8 mouse cellular contexts compared by ENCODE assay signal in genomic region chr2:115852615-115853014, GRCm38 (mm10).
DNase-seq lines count a peak whose midpoint lies in the region; ATAC-seq lines count a peak whose summit lies in the region.

No protein-coding gene starts in this region.

- WGBS in heart, embryonic 15.5 days: 3% methylated on average over 22 of the region's 22 CpGs
- WGBS in kidney, embryonic 16.5 days: 3% methylated on average over 22 of the region's 22 CpGs
- WGBS in midbrain, embryonic 11.5 days: under 1% methylated on average over 22 of the region's 22 CpGs

- no peaks in the 10 kb centered on the region for H3K9me3 ChIP-seq in heart, embryonic 15.5 days (replicated peaks)
- no peaks in the 10 kb centered on the region for H3K9me3 ChIP-seq in kidney, embryonic 16.5 days (ENCODE audit: low read length)
- H3K9me3 ChIP-seq in midbrain, embryonic 11.5 days (ENCODE audit: control insufficient read depth, low read length): no peaks in the 10 kb centered on the region

- peak; percentile 62 to 63 for DNase-seq in frontal cortex, postnatal 10 days (ENCODE audit: low spot score in 2 of 2)
- no peak for DNase-seq in frontal cortex, adult 2 months (ENCODE audit: extremely low spot score in 1 of 2, low spot score in 1 of 2)
- peak; percentile 89 for DNase-seq in embryo, embryonic 10 days (ENCODE audit: low spot score)
- peak; percentile 96 for DNase-seq in midbrain, embryonic 11.5 days (ENCODE audit: low spot score, missing footprints)
- DNase-seq in ovary, adult 18-20 months (ENCODE audit: low spot score): no peak

- H3K9ac ChIP-seq in heart, embryonic 15.5 days: peak overlapping the region; percentile 46
- peak overlapping the region; percentile 3 for H3K9ac ChIP-seq in kidney, embryonic 16.5 days (replicated peaks; ENCODE audit: low read length)
- peak overlapping the region; percentile 28; the same call in 1 of the 2 replicates for H3K9ac ChIP-seq in midbrain, embryonic 11.5 days (ENCODE audit: low read length)

- H3K4me2 ChIP-seq in heart, embryonic 15.5 days: peak overlapping the region; percentile 69
- H3K4me2 ChIP-seq in kidney, embryonic 16.5 days (replicated peaks; ENCODE audit: low read depth, low read length): peak overlapping the region; percentile 51
- H3K4me2 ChIP-seq in midbrain, embryonic 11.5 days: peak overlapping the region; percentile 48

- peaks cover 30% of the 10 kb centered on the region for H3K27me3 ChIP-seq in heart, embryonic 15.5 days
- 0 out of 2 replicates have a peak, but pooled peaks cover 4% of the 10 kb centered on the region for H3K27me3 ChIP-seq in kidney, embryonic 16.5 days (ENCODE audit: insufficient read depth, low read length)
- peaks cover 57% of the 10 kb centered on the region for H3K27me3 ChIP-seq in midbrain, embryonic 11.5 days (ENCODE audit: control insufficient read depth, insufficient read depth, low read length)

- no peak overlapping the region; the same call in 1 of the 2 replicates for H3K27ac ChIP-seq in heart, embryonic 15.5 days
- H3K27ac ChIP-seq in kidney, embryonic 16.5 days (ENCODE audit: low read length): peak overlapping the region; percentile 48; the same call in 1 of the 2 replicates
- H3K27ac ChIP-seq in midbrain, embryonic 11.5 days (ENCODE audit: low read depth, low read length): no peak overlapping the region

- H3K36me3 ChIP-seq in heart, embryonic 15.5 days: no peaks in the 10 kb centered on the region
- H3K36me3 ChIP-seq in kidney, embryonic 16.5 days (ENCODE audit: insufficient read depth, low read length): no peaks in the 10 kb centered on the region
- no peaks in the 10 kb centered on the region for H3K36me3 ChIP-seq in midbrain, embryonic 11.5 days (ENCODE audit: control insufficient read depth, insufficient read depth, low read length)

- peaks cover 18% of the 10 kb centered on the region for H3K4me1 ChIP-seq in heart, embryonic 15.5 days (replicated peaks)
- peaks cover 36% of the 10 kb centered on the region for H3K4me1 ChIP-seq in kidney, embryonic 16.5 days (ENCODE audit: insufficient read depth, low read length)
- peaks cover 11% of the 10 kb centered on the region for H3K4me1 ChIP-seq in midbrain, embryonic 11.5 days (ENCODE audit: control insufficient read depth, insufficient read depth, low read length)

- ATAC-seq in heart, embryonic 15.5 days (replicated peaks; ENCODE audit: insufficient number of reproducible peaks, insufficient read depth, low FRiP score, low read depth): peak; percentile 40; the same call in 1 of the 2 replicates
- peak; percentile 65 for ATAC-seq in kidney, embryonic 16.5 days (ENCODE audit: low FRiP score, low TSS enrichment)
- ATAC-seq in midbrain, embryonic 11.5 days (ENCODE audit: low FRiP score): peak; percentile 67
- no peak for ATAC-seq in megakaryocyte progenitor cell, adult 5-6 weeks (replicated peaks; ENCODE audit: poor library complexity)

- H3K4me3 ChIP-seq in heart, embryonic 15.5 days: peak overlapping the region; percentile 48
- H3K4me3 ChIP-seq in kidney, embryonic 16.5 days (ENCODE audit: low read length): peak overlapping the region; percentile 28
- peak overlapping the region; percentile 28 for H3K4me3 ChIP-seq in midbrain, embryonic 11.5 days (ENCODE audit: low read depth, low read length)

Comparison
In these comparisons a context has a peak if more than half of its experiments do, and no peak if none do; other contexts are left out.
1. DNase-seq: peak in frontal cortex, postnatal 10 days (2 of 2), embryo, embryonic 10 days (single experiment) and midbrain, embryonic 11.5 days (single experiment); none in frontal cortex, adult 2 months (0 of 2) and ovary, adult 18-20 months (single experiment).
2. Peak in every context shown above with its lines, with median percentiles within 50 percentile points of each other: H3K4me2 ChIP-seq, H3K4me3 ChIP-seq and H3K9ac ChIP-seq.